8 mouse cellular contexts compared by ENCODE assay signal in the genomic region with DNA sequence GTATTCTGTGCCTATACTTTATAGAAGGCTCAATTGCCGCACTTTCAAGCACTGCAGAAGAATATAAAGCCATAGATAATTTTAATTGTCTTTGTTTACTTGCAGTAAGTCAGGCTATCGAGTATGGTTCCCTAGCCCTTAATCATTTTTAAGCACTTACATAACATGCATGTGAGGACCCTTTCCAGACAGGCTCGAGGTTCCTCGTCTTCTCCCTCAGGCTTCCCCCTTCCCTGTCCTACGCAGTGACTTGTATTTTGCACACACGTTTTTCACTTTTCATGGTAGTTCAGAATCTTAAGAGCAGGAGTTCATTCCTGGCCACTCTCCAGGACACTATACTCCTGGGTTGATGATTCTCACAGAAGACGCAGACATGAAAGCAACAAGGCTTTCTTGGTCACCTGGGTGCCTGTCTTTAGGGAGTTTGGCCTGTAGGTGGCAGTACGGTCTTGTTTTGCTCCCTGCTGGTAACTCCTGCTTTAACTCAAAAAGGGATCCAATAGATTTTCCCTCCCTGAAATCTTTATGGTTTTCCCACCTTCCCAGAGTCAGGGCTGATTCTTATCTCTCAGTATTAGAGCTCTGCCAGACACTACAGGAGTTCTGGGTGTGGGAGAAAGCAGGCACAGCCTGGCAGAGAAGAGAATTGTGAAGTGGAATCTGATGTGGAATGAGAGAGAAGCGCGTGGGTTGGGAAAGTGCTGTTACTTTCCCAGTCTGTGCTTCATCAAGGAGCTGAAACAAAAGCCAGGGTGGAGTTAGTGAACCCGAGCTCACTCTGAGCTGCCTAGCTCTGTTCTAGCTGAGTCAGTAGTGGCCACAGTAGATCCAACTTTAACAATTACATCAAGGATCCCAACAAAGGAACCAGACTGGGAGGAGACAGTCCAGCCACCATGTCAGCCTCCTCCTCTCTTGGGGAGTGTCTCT.
DNase-seq lines count a peak whose midpoint lies in the region; ATAC-seq and TF ChIP-seq lines count a peak whose summit lies in the region.

No protein-coding gene starts in this region.

- no peak overlapping the region for H3ac ChIP-seq in myocyte (ENCODE audit: control insufficient read depth, insufficient read length)

- peak; percentile 18 for DNase-seq in gastrocnemius, adult 18-20 months (ENCODE audit: low spot score)
- DNase-seq in gastrocnemius, adult 8-10 months (ENCODE audit: low spot score in 2 of 2), result no peak
- DNase-seq in embryo, embryonic 10 days (ENCODE audit: low spot score), result peak; percentile 83
- DNase-seq in kidney, adult 8-10 months, result peak; percentile 14 to 72
- DNase-seq in limb, embryonic 10.5 days (ENCODE audit: low spot score), result peak; percentile 71
- peak; percentile 19 for DNase-seq in testis, postnatal 14 days (ENCODE audit: low spot score)

- 48% methylated on average over 11 of the region's 11 CpGs for WGBS in limb, embryonic 10.5 days

- H3K27me3 ChIP-seq in limb, embryonic 10.5 days (ENCODE audit: low read depth, poor library complexity, severe bottlenecking), result no peaks in the 10 kb centered on the region
- H3K27me3 ChIP-seq in myocyte (ENCODE audit: control insufficient read depth, insufficient read depth, insufficient read length), result no peaks in the 10 kb centered on the region

- no peaks in the 10 kb centered on the region for H3K79me2 ChIP-seq in myocyte (ENCODE audit: control insufficient read depth, insufficient read depth)

- no peak for TF ChIP-seq POLR2A in myocyte (IDR thresholded peaks at IDR 0.05; ENCODE audit: insufficient read length, low read depth)

- H3K36me3 ChIP-seq in limb, embryonic 10.5 days, result no peaks in the 10 kb centered on the region
- no peaks in the 10 kb centered on the region for H3K36me3 ChIP-seq in myocyte (ENCODE audit: control insufficient read depth, insufficient read depth)

- H3K4me2 ChIP-seq in myocyte (ENCODE audit: low read depth), result peak overlapping the region; percentile 65

- H3K27ac ChIP-seq in limb, embryonic 10.5 days, result peak overlapping the region; percentile 66; the same call in 1 of the 2 replicates

- no peaks in the 10 kb centered on the region for H3K9me3 ChIP-seq in limb, embryonic 10.5 days (replicated peaks)

- peak; percentile 53 for ATAC-seq in granulocyte monocyte progenitor cell, adult 5-6 weeks (replicated peaks; ENCODE audit: poor library complexity, severe bottlenecking)

- no peak overlapping the region for H3K4me3 ChIP-seq in limb, embryonic 10.5 days
- H3K4me3 ChIP-seq in myocyte, result no peak overlapping the region

- no peaks in the 10 kb centered on the region for H3K4me1 ChIP-seq in limb, embryonic 10.5 days

TF ChIP-seq in myocyte, 11 proteins besides CTCF, POLR2A, EP300 and RAD21:
- TF ChIP-seq MAX (IDR thresholded peaks at IDR 0.05; ENCODE audit: low read depth) (no peak), USF1 (IDR thresholded peaks at IDR 0.05; ENCODE audit: low read depth) (no peak)
TF ChIP-seq in myocyte: peak in this region for 0.

Comparison
In these comparisons a context has a peak if more than half of its experiments do, and no peak if none do; other contexts are left out.
1. DNase-seq: peak in gastrocnemius, adult 18-20 months (single experiment), embryo, embryonic 10 days (single experiment), kidney, adult 8-10 months (2 of 2), limb, embryonic 10.5 days (single experiment) and testis, postnatal 14 days (single experiment); none in gastrocnemius, adult 8-10 months (0 of 2).